Mouse (Mus musculus) G1E (cell line): ENCODE measurements around the gene Emc9. TPM values are rescaled to one million over a fixed set of nuclear protein-coding genes. Genes with fewer than 3 reads are reported as not detected.

Experiments used
- ATAC-seq: 2 replicates; pipeline ENCODE4 v1.8.0; 2016; ENCODE audit warnings: mild to moderate bottlenecking; ENCODE audit not compliant: insufficient number of reproducible peaks, poor library complexity, low FRiP score, severe bottlenecking; ENCODE audit errors: extremely low read depth
- DNase-seq: peaks from one replicate; pipeline ENCODE4 v3.0.0; 2012; ENCODE audit warnings: low spot score
- H3K27me3 ChIP-seq: 2 replicates; pipeline ENCODE4 v1.6.1; 2012; ENCODE audit warnings: mild to moderate bottlenecking, low read length, inconsistent platforms; ENCODE audit not compliant: insufficient read depth
- H3K36me3 ChIP-seq: replicated peaks from 2 replicates; pipeline ENCODE3; 2012; ENCODE audit warnings: mild to moderate bottlenecking, inconsistent platforms
- H3K4me1 ChIP-seq: 2 replicates; pipeline ENCODE4 v1.6.1; 2012; ENCODE audit warnings: low read depth, low read length, inconsistent platforms, mixed read lengths; ENCODE audit not compliant: insufficient read depth
- H3K4me3 ChIP-seq: 2 replicates; pipeline ENCODE4 v1.5.1; 2012; ENCODE audit warnings: low read depth, mild to moderate bottlenecking, inconsistent platforms, low read length, moderate library complexity, mixed read lengths
- H3K9me3 ChIP-seq: replicated peaks from 2 replicates; pipeline ENCODE4 v1.6.1; 2012; ENCODE audit warnings: inconsistent platforms
- CTCF ChIP-seq: IDR thresholded peaks from 2 replicates; pipeline ENCODE4 v1.5.1; 2012; ENCODE audit warnings: low read depth, low read length, inconsistent platforms, mixed read lengths
- GATA1 ChIP-seq: IDR thresholded peaks from 2 replicates; pipeline ENCODE4 v1.6.1; 2012; ENCODE audit warnings: borderline replicate concordance, low read length, inconsistent platforms, mixed read lengths
- GATA2 ChIP-seq: IDR thresholded peaks from 2 replicates; pipeline ENCODE4 v1.6.1; 2012; ENCODE audit warnings: low read depth, low read length, inconsistent platforms, borderline replicate concordance
- POLR2AphosphoS5 ChIP-seq: IDR thresholded peaks from 2 replicates; pipeline ENCODE4 v1.6.1; 2012; ENCODE audit warnings: low read depth, low read length, inconsistent platforms; ENCODE audit not compliant: insufficient replicate concordance
- TAL1 ChIP-seq: conservative IDR thresholded peaks from 2 replicates; pipeline ENCODE4 v1.6.1; 2012; ENCODE audit warnings: low read depth, low read length, inconsistent platforms, mixed read lengths
- polyA plus RNA-seq: library from polyadenylated mRNA; stranded (reverse); fragments of >175 nt; gene quantifications from 2 replicates; pipeline ENCODE4 v1.2.3, GENCODE M21; 2012
- total RNA-seq, 2 experiments: library from RNA; stranded (forward) in 1 of 2; stranded (reverse) in 1 of 2; fragments of 200-1000 nt in 1 of 2; fragments of >200 nt in 1 of 2; fragmentation: Nextera tagmentation in 1 of 2; gene quantifications; 2 replicates each; pipeline ENCODE4 v1.2.3; 2014 to 2017

Emc9 gene
- total and polyA plus RNA-seq, 3 experiments = 16.7 to 23.6 (median 20.2) TPM

- ATAC-seq = no peak
- Histone ChIP-seq H3K4me1 (peaks cover 14% of the 10 kb centered on the region), H3K36me3 (peaks cover 58% of the 10 kb centered on the region)
Measured at GRCm38 (mm10) chr14:55550191-55550590, 34.9 kb downstream of the Emc9 start.

GRCm38 (mm10) chr14:55544334-55544733 lies 40.8 kb downstream of the Emc9 start:
- TF ChIP-seq CTCF = no peak
- TF ChIP-seq POLR2AphosphoS5 = no peak
- TF ChIP-seq TAL1 = no peak
- TF ChIP-seq GATA1 = no peak
- no peak for TF ChIP-seq GATA2
- H3K4me1 ChIP-seq = peaks cover 34% of the 10 kb centered on the region
- peaks cover 77% of the 10 kb centered on the region for H3K36me3 ChIP-seq
- ATAC-seq = no peak
- H3K4me3 ChIP-seq = no peak overlapping the region
- H3K27me3 ChIP-seq = no peaks in the 10 kb centered on the region; the same call in 1 of the 2 replicates
- DNase-seq = no peak
- no peaks in the 10 kb centered on the region for H3K9me3 ChIP-seq

More at GRCm38 (mm10) chr14:55550191-55550590, 34.9 kb downstream of the Emc9 start:
- TF ChIP-seq GATA2 = no peak
- no peak for TF ChIP-seq CTCF
- no peak for TF ChIP-seq POLR2AphosphoS5
- no peak for TF ChIP-seq GATA1
- no peaks in the 10 kb centered on the region for H3K9me3 ChIP-seq
- DNase-seq = no peak
- no peaks in the 10 kb centered on the region for H3K27me3 ChIP-seq
- H3K4me3 ChIP-seq = no peak overlapping the region

GRCm38 (mm10) chr14:55542268-55542667 lies 42.8 kb downstream of the Emc9 start:
- peaks cover 6% of the 10 kb centered on the region for H3K27me3 ChIP-seq
- H3K36me3 ChIP-seq = peaks cover 56% of the 10 kb centered on the region
- DNase-seq = no peak
- no peak overlapping the region for H3K4me3 ChIP-seq
- H3K4me1 ChIP-seq = peaks cover 35% of the 10 kb centered on the region
- TF ChIP-seq CTCF (no peak), GATA1 (no peak), TAL1 (no peak), GATA2 (no peak)
- ATAC-seq = no peak
- no peaks in the 10 kb centered on the region for H3K9me3 ChIP-seq

- Histone ChIP-seq H3K36me3 (peaks cover 43% of the 10 kb centered on the region), H3K27me3 (peaks cover 6% of the 10 kb centered on the region), H3K4me3 (peak overlapping the region; percentile 78), H3K4me1 (peaks cover 39% of the 10 kb centered on the region), H3K9me3 (no peaks in the 10 kb centered on the region)
- DNase-seq (peak; percentile 45), ATAC-seq (no peak)
- no peak for TF ChIP-seq GATA1
- no peak for TF ChIP-seq TAL1
- no peak for TF ChIP-seq POLR2AphosphoS5
- no peak for TF ChIP-seq GATA2
- no peak for TF ChIP-seq CTCF
Measured at GRCm38 (mm10) chr14:55540787-55541321, 44.2 kb downstream of the Emc9 start.

GRCm38 (mm10) chr14:55540067-55540786 lies 44.9 kb downstream of the Emc9 start, which contains the start of gene Pck2:
TSS of gene Pck2 (plus strand) at chr14:55540266.
- peaks cover 39% of the 10 kb centered on the region for H3K4me1 ChIP-seq

DNA sequence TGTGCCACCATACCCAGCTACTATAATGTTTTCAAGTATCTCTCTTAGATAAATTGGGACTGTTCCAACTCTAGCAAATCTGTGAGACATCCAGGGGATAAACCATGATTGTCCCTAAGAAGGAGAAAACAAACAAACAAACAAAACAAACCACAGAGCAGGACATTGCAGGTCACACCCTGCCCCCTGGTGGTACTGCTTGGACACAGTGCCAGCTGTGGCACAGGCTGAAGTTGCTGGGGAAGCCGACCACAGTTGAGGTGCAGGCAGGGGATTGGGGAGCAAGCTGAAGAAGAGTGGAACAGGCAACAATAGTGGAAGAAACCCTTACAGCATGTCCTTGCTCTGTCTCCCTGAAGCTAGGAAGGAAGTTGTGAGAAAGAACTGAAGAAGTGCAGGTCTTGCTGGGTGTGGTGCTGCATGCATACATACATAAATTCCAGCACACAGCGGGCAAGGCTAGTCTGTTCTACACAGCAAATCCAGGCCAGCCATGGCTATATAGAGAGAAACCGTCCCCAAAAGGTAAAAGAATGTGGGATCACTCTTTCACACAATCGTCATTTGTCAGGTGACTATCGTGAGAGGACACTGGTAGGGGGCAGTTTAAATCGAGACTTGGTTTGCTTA lies 48.9 kb downstream of the Emc9 start:
- no peaks in the 10 kb centered on the region for H3K36me3 ChIP-seq
- peaks cover 17% of the 10 kb centered on the region for H3K27me3 ChIP-seq
- DNase-seq (no peak), ATAC-seq (no peak)
- peaks cover 24% of the 10 kb centered on the region for H3K4me1 ChIP-seq
- no peak for TF ChIP-seq GATA1
- peak; percentile 78 for TF ChIP-seq CTCF
- TF ChIP-seq TAL1 = no peak
- no peak for TF ChIP-seq POLR2AphosphoS5
- H3K9me3 ChIP-seq = no peaks in the 10 kb centered on the region
- H3K4me3 ChIP-seq = no peak overlapping the region

More at GRCm38 (mm10) chr14:55540067-55540786, 44.9 kb downstream of the Emc9 start, which contains the start of gene Pck2:
- H3K9me3 ChIP-seq = no peaks in the 10 kb centered on the region
- peaks cover 37% of the 10 kb centered on the region for H3K36me3 ChIP-seq
- H3K4me3 ChIP-seq = peak within 1 kb of the TSS; percentile 78
- peak; percentile 93 for DNase-seq
- TF ChIP-seq TAL1 (no peak), GATA1 (no peak), GATA2 (no peak)
- H3K27me3 ChIP-seq = peaks cover 6% of the 10 kb centered on the region
- peak; percentile 93 for ATAC-seq

Other genes starting within 250 kb of the Emc9 start
Only the 20 nearest of the 31 such genes appear.
- gene Carmil3, start 94.7 kb downstream of the Emc9 start, total RNA-seq (2014; fragmentation: Nextera tagmentation) = 2.2 TPM in 2 replicates
- 2.1 and 2.3 TPM in 2 replicates for gene Carmil3, start 94.7 kb downstream of the Emc9 start, total RNA-seq (2017)
- 0.92 and 1.2 TPM in 2 replicates for gene Carmil3, start 94.7 kb downstream of the Emc9 start, polyA plus RNA-seq
- not detected in 2 replicates for gene Cpne6, start 74.9 kb downstream of the Emc9 start, total RNA-seq (2014; fragmentation: Nextera tagmentation)
- 0.06 and 0.11 TPM in 2 replicates for gene Cpne6, start 74.9 kb downstream of the Emc9 start, total RNA-seq (2017)
- gene Cpne6, start 74.9 kb downstream of the Emc9 start, polyA plus RNA-seq = 0.03 and 0.06 TPM in 2 replicates
- gene Nrl, start 60.3 kb downstream of the Emc9 start, total RNA-seq (2014; fragmentation: Nextera tagmentation) = not detected in 2 replicates
- gene Nrl, start 60.3 kb downstream of the Emc9 start, total RNA-seq (2017) = 0.06 and 0.27 TPM in 2 replicates
- not detected in 2 replicates for gene Nrl, start 60.3 kb downstream of the Emc9 start, polyA plus RNA-seq
- 9.5 and 33.6 TPM in 2 replicates for gene Pck2, start 45.0 kb downstream of the Emc9 start, total RNA-seq (2014; fragmentation: Nextera tagmentation)
- 9.9 and 10.7 TPM in 2 replicates for gene Pck2, start 45.0 kb downstream of the Emc9 start, total RNA-seq (2017)
- 23.9 and 34.9 TPM in 2 replicates for gene Pck2, start 45.0 kb downstream of the Emc9 start, polyA plus RNA-seq
- 39.2 and 42.7 TPM in 2 replicates for gene Dcaf11, start 25.3 kb downstream of the Emc9 start, total RNA-seq (2014; fragmentation: Nextera tagmentation)
- 50.9 and 51.2 TPM in 2 replicates for gene Dcaf11, start 25.3 kb downstream of the Emc9 start, total RNA-seq (2017)
- gene Dcaf11, start 25.3 kb downstream of the Emc9 start, polyA plus RNA-seq = 33.9 and 40.0 TPM in 2 replicates
- 43.1 TPM in 1 of 2 replicates, not detected in the other for gene A730061H03Rik, start 24.9 kb downstream of the Emc9 start, total RNA-seq (2014; fragmentation: Nextera tagmentation)
- 0.46 and 0.87 TPM in 2 replicates for gene A730061H03Rik, start 24.9 kb downstream of the Emc9 start, total RNA-seq (2017)
- gene A730061H03Rik, start 24.9 kb downstream of the Emc9 start, polyA plus RNA-seq = 0.17 TPM in 1 of 2 replicates, not detected in the other
- gene Fitm1, start 9.7 kb downstream of the Emc9 start, total RNA-seq (2014; fragmentation: Nextera tagmentation) = not detected in 2 replicates
- not detected in 2 replicates for gene Fitm1, start 9.7 kb downstream of the Emc9 start, total RNA-seq (2017)
- not detected in 2 replicates for gene Fitm1, start 9.7 kb downstream of the Emc9 start, polyA plus RNA-seq
- gene Psme1, start 7.2 kb downstream of the Emc9 start, total RNA-seq (2014; fragmentation: Nextera tagmentation) = 598 and 793 TPM in 2 replicates
- 212 and 228 TPM in 2 replicates for gene Psme1, start 7.2 kb downstream of the Emc9 start, total RNA-seq (2017)
- gene Psme1, start 7.2 kb downstream of the Emc9 start, polyA plus RNA-seq = 141 and 155 TPM in 2 replicates
- gene Psme2, start 5.8 kb upstream of the Emc9 start, total RNA-seq (2014; fragmentation: Nextera tagmentation) = 59.4 and 109 TPM in 2 replicates
- gene Psme2, start 5.8 kb upstream of the Emc9 start, total RNA-seq (2017) = 163 and 165 TPM in 2 replicates
- 33.4 and 50.8 TPM in 2 replicates for gene Psme2, start 5.8 kb upstream of the Emc9 start, polyA plus RNA-seq
- 23.7 and 43.9 TPM in 2 replicates for gene Rnf31, start 6.4 kb upstream of the Emc9 start, total RNA-seq (2014; fragmentation: Nextera tagmentation)
- gene Rnf31, start 6.4 kb upstream of the Emc9 start, total RNA-seq (2017) = 11.8 and 12.6 TPM in 2 replicates
- gene Rnf31, start 6.4 kb upstream of the Emc9 start, polyA plus RNA-seq = 34.2 and 35.1 TPM in 2 replicates
- gene Irf9, start 18.3 kb upstream of the Emc9 start, total RNA-seq (2014; fragmentation: Nextera tagmentation) = 25.3 and 31.2 TPM in 2 replicates
- 37.8 and 39.6 TPM in 2 replicates for gene Irf9, start 18.3 kb upstream of the Emc9 start, total RNA-seq (2017)
- gene Irf9, start 18.3 kb upstream of the Emc9 start, polyA plus RNA-seq = 40.3 and 64.3 TPM in 2 replicates
- 123 and 137 TPM in 2 replicates for gene Rec8, start 32.7 kb upstream of the Emc9 start, total RNA-seq (2014; fragmentation: Nextera tagmentation)
- 89.9 and 103 TPM in 2 replicates for gene Rec8, start 32.7 kb upstream of the Emc9 start, total RNA-seq (2017)
- gene Rec8, start 32.7 kb upstream of the Emc9 start, polyA plus RNA-seq = 80.7 and 144 TPM in 2 replicates
- 24.1 and 49.6 TPM in 2 replicates for gene Ipo4, start 50.7 kb upstream of the Emc9 start, total RNA-seq (2014; fragmentation: Nextera tagmentation)
- 18.1 and 24.9 TPM in 2 replicates for gene Ipo4, start 50.7 kb upstream of the Emc9 start, total RNA-seq (2017)
- 32.7 and 75.8 TPM in 2 replicates for gene Ipo4, start 50.7 kb upstream of the Emc9 start, polyA plus RNA-seq
- gene Gm49378, start 52.6 kb upstream of the Emc9 start, total RNA-seq (2014; fragmentation: Nextera tagmentation) = 7.2 and 10.9 TPM in 2 replicates
- gene Gm49378, start 52.6 kb upstream of the Emc9 start, total RNA-seq (2017) = 2.9 and 4.6 TPM in 2 replicates
- 2.4 TPM in 1 of 2 replicates, not detected in the other for gene Gm49378, start 52.6 kb upstream of the Emc9 start, polyA plus RNA-seq
- gene Tm9sf1, start 58.5 kb upstream of the Emc9 start, total RNA-seq (2014; fragmentation: Nextera tagmentation) = 35.1 and 40.6 TPM in 2 replicates
- gene Tm9sf1, start 58.5 kb upstream of the Emc9 start, total RNA-seq (2017) = 54.0 and 57.7 TPM in 2 replicates
- gene Tm9sf1, start 58.5 kb upstream of the Emc9 start, polyA plus RNA-seq = 14.6 and 14.8 TPM in 2 replicates
- gene Tssk4, start 64.9 kb upstream of the Emc9 start, total RNA-seq (2014; fragmentation: Nextera tagmentation) = 4.0 and 4.2 TPM in 2 replicates
- 1.9 and 2.3 TPM in 2 replicates for gene Tssk4, start 64.9 kb upstream of the Emc9 start, total RNA-seq (2017)
- gene Tssk4, start 64.9 kb upstream of the Emc9 start, polyA plus RNA-seq = 0.17 and 0.26 TPM in 2 replicates
- gene Mdp1, start 75.2 kb upstream of the Emc9 start, total RNA-seq (2014; fragmentation: Nextera tagmentation) = 18.4 and 28.0 TPM in 2 replicates
- 45.8 and 46.5 TPM in 2 replicates for gene Mdp1, start 75.2 kb upstream of the Emc9 start, total RNA-seq (2017)
- gene Mdp1, start 75.2 kb upstream of the Emc9 start, polyA plus RNA-seq = 9.4 and 12.2 TPM in 2 replicates
- gene Gmpr2, start 86.6 kb upstream of the Emc9 start, total RNA-seq (2014; fragmentation: Nextera tagmentation) = 27.7 and 30.8 TPM in 2 replicates
- 40.5 and 42.7 TPM in 2 replicates for gene Gmpr2, start 86.6 kb upstream of the Emc9 start, total RNA-seq (2017)
- 20.0 and 24.7 TPM in 2 replicates for gene Gmpr2, start 86.6 kb upstream of the Emc9 start, polyA plus RNA-seq
- 234 and 266 TPM in 2 replicates for gene Nedd8, start 86.8 kb upstream of the Emc9 start, total RNA-seq (2014; fragmentation: Nextera tagmentation)
- 488 and 566 TPM in 2 replicates for gene Nedd8, start 86.8 kb upstream of the Emc9 start, total RNA-seq (2017)
- 112 and 128 TPM in 2 replicates for gene Nedd8, start 86.8 kb upstream of the Emc9 start, polyA plus RNA-seq
- 51.4 and 55.1 TPM in 2 replicates for gene Tinf2, start 96.5 kb upstream of the Emc9 start, total RNA-seq (2014; fragmentation: Nextera tagmentation)
- gene Tinf2, start 96.5 kb upstream of the Emc9 start, total RNA-seq (2017) = 42.4 and 42.7 TPM in 2 replicates
- gene Tinf2, start 96.5 kb upstream of the Emc9 start, polyA plus RNA-seq = 41.7 and 44.2 TPM in 2 replicates